Mouse (Mus musculus) G1E (cell line): Measurements from ENCODE around the gene Snx13.

Experiments used
- CTCF ChIP-seq: IDR thresholded peaks from 2 replicates; pipeline ENCODE4 v1.5.1; 2012; ENCODE audit warnings: low read depth, low read length, inconsistent platforms, mixed read lengths
- GATA1 ChIP-seq: IDR thresholded peaks from 2 replicates; pipeline ENCODE4 v1.6.1; 2012; ENCODE audit warnings: borderline replicate concordance, low read length, inconsistent platforms, mixed read lengths
- GATA2 ChIP-seq: IDR thresholded peaks from 2 replicates; pipeline ENCODE4 v1.6.1; 2012; ENCODE audit warnings: low read depth, low read length, inconsistent platforms, borderline replicate concordance
- POLR2AphosphoS5 ChIP-seq: IDR thresholded peaks from 2 replicates; pipeline ENCODE4 v1.6.1; 2012; ENCODE audit warnings: low read depth, low read length, inconsistent platforms; ENCODE audit not compliant: insufficient replicate concordance
- TAL1 ChIP-seq: conservative IDR thresholded peaks from 2 replicates; pipeline ENCODE4 v1.6.1; 2012; ENCODE audit warnings: low read depth, low read length, inconsistent platforms, mixed read lengths

GRCm38 (mm10) chr12:35063697-35064468 is 16.9 kb downstream of the Snx13 start:
- TF ChIP-seq CTCF: no peak
- TF ChIP-seq GATA2: no peak
- no peak for TF ChIP-seq GATA1
- no peak for TF ChIP-seq TAL1
- no peak for TF ChIP-seq POLR2AphosphoS5
